Mouse (Mus musculus) ES-E14 (cell line): Measurements from ENCODE around the gene Adtrp. TPM values are rescaled to one million over a fixed set of nuclear protein-coding genes. Genes with fewer than 3 reads are reported as not detected.

Experiments used
- DNase-seq: peaks from one replicate; pipeline ENCODE4 v3.0.0-alpha.2; 2013; ENCODE audit warnings: low read depth, low spot score
- H3K27ac ChIP-seq: 2 replicates; pipeline ENCODE4 v1.5.1; 2012; ENCODE audit warnings: low read depth, mild to moderate bottlenecking, low read length, moderate library complexity, mixed read lengths; ENCODE audit not compliant: poor library complexity, insufficient read depth, severe bottlenecking
- H3K36me3 ChIP-seq: 2 replicates; pipeline ENCODE4 v1.6.1; 2012; ENCODE audit warnings: mild to moderate bottlenecking, low read length, moderate library complexity, mixed read lengths; ENCODE audit not compliant: control insufficient read depth, poor library complexity, insufficient read depth, severe bottlenecking
- H3K4me1 ChIP-seq, 2 experiments: fragments of 150-350 bp in 1 of 2; sonication (generic) in 1 of 2; 2 replicates each; pipeline ENCODE4 v1.6.1; 2012; ENCODE audit warnings: low read length in 2 of 2, mild to moderate bottlenecking in 1 of 2, mixed read lengths in 1 of 2; ENCODE audit not compliant: control insufficient read depth in 2 of 2, insufficient read depth in 2 of 2, poor library complexity in 1 of 2
- H3K4me3 ChIP-seq, 2 experiments: fragments of 150-350 bp in 1 of 2; sonication (generic) in 1 of 2; 2 replicates each; pipeline ENCODE4 v1.5.1; 2012; ENCODE audit warnings: low read length in 2 of 2, low read depth in 1 of 2, mild to moderate bottlenecking in 1 of 2, mixed read lengths in 1 of 2; ENCODE audit not compliant: insufficient read depth in 1 of 2, poor library complexity in 1 of 2, severe bottlenecking in 1 of 2
- H3K9ac ChIP-seq: 2 replicates; pipeline ENCODE4 v1.6.1; 2012; ENCODE audit warnings: low read depth, mild to moderate bottlenecking, low read length, mixed read lengths; ENCODE audit not compliant: poor library complexity, insufficient read depth, severe bottlenecking
- H3K9me3 ChIP-seq: fragments of 150-350 bp; sonication (generic); 2 replicates; pipeline ENCODE4 v1.6.1; 2012; ENCODE audit warnings: low read depth, mild to moderate bottlenecking, low read length; ENCODE audit not compliant: control insufficient read depth, insufficient read depth
- CHD2 ChIP-seq: IDR thresholded peaks from 2 replicates; pipeline ENCODE4 v1.6.1; 2014; ENCODE audit warnings: mild to moderate bottlenecking, low read depth, low read length, inconsistent platforms
- HCFC1 ChIP-seq: IDR thresholded peaks from 2 replicates; pipeline ENCODE4 v1.6.1; 2012; ENCODE audit warnings: low read length, inconsistent platforms, borderline replicate concordance; ENCODE audit not compliant: insufficient read depth
- MAFK ChIP-seq: IDR thresholded peaks from 2 replicates; pipeline ENCODE4 v1.6.1; 2014; ENCODE audit warnings: mild to moderate bottlenecking, low read depth, low read length, inconsistent platforms; ENCODE audit not compliant: insufficient read depth
- ZC3H11A ChIP-seq: IDR thresholded peaks from 2 replicates; pipeline ENCODE4 v1.6.1; 2012; ENCODE audit warnings: low read depth, mild to moderate bottlenecking, inconsistent platforms, low read length, borderline replicate concordance
- ZNF384 ChIP-seq: IDR thresholded peaks from 2 replicates; pipeline ENCODE4 v1.6.1; 2012; ENCODE audit warnings: low read depth, low read length, inconsistent platforms
- in situ Hi-C, 2 experiments: fragments of 600-800 bp; cut with MboI; formaldehyde crosslinking; loops; one replicate each; pipeline ENCODE4 v1.15.1; 2025; ENCODE audit warnings: low sequenced_read_pairs in 2 of 2, inconsistent platforms in 1 of 2; ENCODE audit not compliant: unreplicated experiment in 2 of 2
- total RNA-seq: library from RNA; depleted of rRNA; stranded (reverse); fragments of 300-350 nt; gene quantifications from 2 replicates; pipeline ENCODE4 v1.2.3, GENCODE M21; 2012; rRNA removed

Adtrp gene
- total RNA-seq, 1 experiment, result 0.58 TPM

DNA sequence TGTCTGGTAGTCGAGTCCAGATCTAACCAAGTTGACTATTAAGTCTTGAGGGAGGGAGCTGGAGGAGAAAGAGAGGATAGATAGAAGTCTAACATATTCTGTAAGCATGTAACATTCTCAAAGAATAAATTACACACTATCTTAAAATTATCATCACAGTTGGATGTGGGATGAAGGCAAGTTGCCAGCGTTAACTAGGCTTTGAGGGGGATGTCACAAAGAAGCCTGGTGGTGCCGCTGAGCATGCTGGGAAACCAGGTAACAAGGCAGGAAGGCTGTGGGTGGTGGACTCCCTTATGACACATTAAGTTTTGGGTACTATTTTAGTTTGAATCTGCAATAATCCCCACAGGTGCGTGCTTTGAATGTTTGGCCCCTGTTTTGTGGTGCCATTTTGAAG, 129.4 kb downstream of the Adtrp start:
- H3K27ac ChIP-seq, result no peak overlapping the region
- TF ChIP-seq ZNF384 (no peak), ZC3H11A (no peak), MAFK (no peak), CHD2 (no peak), HCFC1 (no peak)
- H3K9me3 ChIP-seq, result no peaks in the 10 kb centered on the region
- H3K9ac ChIP-seq, result no peak overlapping the region
- H3K4me3 ChIP-seq, result no peak overlapping the region
- in situ Hi-C loops, result no loop called here
- H3K4me1 ChIP-seq, result no peaks in the 10 kb centered on the region; a peak in 1 of 4 replicates
- DNase-seq, result no peak
- no peaks in the 10 kb centered on the region for H3K36me3 ChIP-seq

Other genes with a start within 250 kb of the Adtrp start
- gene Tmem170b, start 241.8 kb downstream of the Adtrp start, total RNA-seq, result 4.4 and 5.9 TPM in 2 replicates
- 8.1 and 11.1 TPM in 2 replicates for gene Hivep1, start 204.3 kb upstream of the Adtrp start, total RNA-seq